Mouse (Mus musculus) lung, postnatal 0 days (tissue): ENCODE data around the gene Prss41. TPM values are rescaled to one million over a fixed set of nuclear protein-coding genes. Genes with fewer than 3 reads are reported as not detected.
"Not testable (repeated sequence)": the region's sequence is repeated elsewhere in the genome, so short reads cannot be mapped to it uniquely, and the experiment has no call there.

Experiments used
- ATAC-seq: fragments of 200-750 bp; cut with Nextera tagmentation; 2 replicates; pipeline ENCODE4 v1.8.0; 2017; ENCODE audit warnings: moderate library complexity
- DNase-seq: peaks from one replicate; pipeline ENCODE4 v3.0.0-alpha.2; 2016; ENCODE audit warnings: low spot score
- H3K27ac ChIP-seq: fragments of 300-500 bp; sonication (generic); 2 replicates; pipeline ENCODE4 v1.5.1; 2014; ENCODE audit warnings: antibody characterized with exemption, mild to moderate bottlenecking, low read length, mixed read lengths
- H3K27me3 ChIP-seq: fragments of 300-500 bp; sonication (generic); replicated peaks from 2 replicates; pipeline ENCODE4 v1.6.1; 2014; ENCODE audit warnings: low read length, mixed read lengths; ENCODE audit not compliant: insufficient read depth
- H3K36me3 ChIP-seq: fragments of 300-500 bp; sonication (generic); 2 replicates; pipeline ENCODE4 v1.6.1; 2014; ENCODE audit warnings: low read length, mixed read lengths; ENCODE audit not compliant: insufficient read depth
- H3K4me1 ChIP-seq: fragments of 300-500 bp; sonication (generic); 2 replicates; pipeline ENCODE4 v1.6.1; 2014; ENCODE audit warnings: antibody characterized with exemption, low read depth, low read length, mixed read lengths; ENCODE audit not compliant: insufficient read depth
- H3K4me2 ChIP-seq: fragments of 300-500 bp; sonication (generic); replicated peaks from 2 replicates; pipeline ENCODE4 v1.6.1; 2014; ENCODE audit warnings: low read depth, mild to moderate bottlenecking, low read length, moderate library complexity, mixed read lengths
- H3K4me3 ChIP-seq: fragments of 300-500 bp; sonication (generic); 2 replicates; pipeline ENCODE4 v1.5.1; 2014; ENCODE audit warnings: low read depth, low read length
- H3K9ac ChIP-seq: fragments of 300-500 bp; sonication (generic); replicated peaks from 2 replicates; pipeline ENCODE4 v1.6.1; 2014; ENCODE audit warnings: low read depth, mild to moderate bottlenecking
- H3K9me3 ChIP-seq: fragments of 300-500 bp; sonication (generic); 2 replicates; pipeline ENCODE4 v1.6.1; 2016; ENCODE audit warnings: low read length, mixed read lengths
- CTCF ChIP-seq: IDR thresholded peaks from 2 replicates; pipeline ENCODE4 v1.5.1; 2016; ENCODE audit warnings: antibody characterized with exemption, mild to moderate bottlenecking
- EP300 ChIP-seq: IDR thresholded peaks from 2 replicates; pipeline ENCODE4 v1.6.1; 2016; ENCODE audit warnings: antibody characterized with exemption, mild to moderate bottlenecking, control low read depth
- WGBS: fragments of 180-500 bp; shearing (Covaris S2); extraction: QIAGEN DNeasy Blood & Tissue Kit; methylation state at CpG from one replicate; pipeline ENCODE4 v1.1.7; 2014; 5-methylcytosine and 5-hydroxymethylcytosine counted together
- polyA plus RNA-seq: library from polyadenylated mRNA; unstranded; fragments of >200 nt; fragmentation: Nextera tagmentation; extraction: Ambion mirVana; gene quantifications from 2 replicates; pipeline ENCODE4 v1.2.1, GENCODE M21; 2015

Gene Prss41
- polyA plus RNA-seq, result 0.40 and 0.63 TPM in 2 replicates

GRCm38 (mm10) chr17:23843812-23844273 is at the start of gene Prss41, which contains the start of gene Prss32:
Gene Prss41 (minus strand): TSS chr17:23844172.
Gene Prss32 (plus strand): TSS chr17:23843855.
- Histone ChIP-seq H3K4me2 (peak within 1 kb of the TSS; percentile 12; the same call in 1 of the 2 replicates), H3K9me3 (no peaks in the 10 kb centered on the region), H3K4me1 (no peaks in the 10 kb centered on the region), H3K27me3 (no peaks in the 10 kb centered on the region), H3K27ac (no peak within 1 kb of the TSS), H3K36me3 (no peaks in the 10 kb centered on the region), H3K4me3 (no peak within 1 kb of the TSS), H3K9ac (no peak within 1 kb of the TSS)
- 15% methylated on average over 19 of the region's 19 CpGs for WGBS
- peak; percentile 66 for ATAC-seq
- TF ChIP-seq EP300 (no peak), CTCF (peak; percentile 74)
- peak; percentile 40 for DNase-seq

DNA sequence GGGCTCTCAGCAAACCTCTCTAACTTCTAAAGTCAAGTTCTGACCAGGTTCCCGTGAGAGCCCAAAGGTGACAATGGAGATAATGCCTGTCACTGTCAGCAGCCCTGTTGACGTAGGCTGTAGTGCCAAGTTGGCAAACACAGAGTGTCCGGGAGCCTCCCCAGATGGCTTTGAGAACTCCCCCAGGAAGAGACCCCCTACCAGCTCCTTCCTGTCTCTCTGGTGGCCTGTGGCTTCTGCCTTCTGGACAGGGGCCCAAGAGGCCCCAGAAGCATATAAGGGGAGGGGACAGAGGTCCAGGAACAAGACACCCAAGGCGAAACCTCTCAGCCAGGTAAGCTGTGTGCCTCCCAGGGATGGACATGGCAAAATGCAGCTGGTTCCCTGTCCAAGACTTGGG is 36.6 kb upstream of the Prss41 start, which contains the start of the genes Dcpp1 and Dcpp2:
Gene Dcpp1 (plus strand): TSS at position 301 of the 400 bp plus-strand sequence.
Gene Dcpp2 (plus strand): TSS at position 305 of the 400 bp plus-strand sequence.
- H3K36me3 ChIP-seq, ATAC-seq, H3K9ac ChIP-seq, H3K4me1 ChIP-seq, H3K9me3 ChIP-seq, H3K27ac ChIP-seq, H3K4me3 ChIP-seq, H3K4me2 ChIP-seq, DNase-seq, H3K27me3 ChIP-seq: not testable (repeated sequence)
- 36% methylated on average over 4 of the region's 4 CpGs for WGBS

- TF ChIP-seq EP300 (no peak), CTCF (no peak)
- Histone ChIP-seq H3K27me3 (no peaks in the 10 kb centered on the region), H3K9me3 (no peaks in the 10 kb centered on the region), H3K9ac (no peak overlapping the region), H3K4me3 (no peak overlapping the region), H3K27ac (no peak overlapping the region), H3K4me1 (no peaks in the 10 kb centered on the region), H3K36me3 (no peaks in the 10 kb centered on the region), H3K4me2 (no peak overlapping the region)
- 91% methylated on average over 2 of the region's 2 CpGs for WGBS
- no peak for ATAC-seq
- DNase-seq, result no peak
Measured at GRCm38 (mm10) chr17:23877166-23877565, 33.2 kb upstream of the Prss41 start.

- no peaks in the 10 kb centered on the region for H3K4me1 ChIP-seq
- H3K36me3 ChIP-seq, result no peaks in the 10 kb centered on the region
- ATAC-seq, result no peak
- no peak overlapping the region for H3K4me3 ChIP-seq
- H3K27me3 ChIP-seq, result no peaks in the 10 kb centered on the region
- no peak overlapping the region for H3K27ac ChIP-seq
- DNase-seq, result no peak
- no peak for TF ChIP-seq CTCF
- no peak for TF ChIP-seq EP300
- WGBS, result 35% methylated on average over 3 of the region's 3 CpGs
- no peaks in the 10 kb centered on the region for H3K9me3 ChIP-seq
- H3K9ac ChIP-seq, result no peak overlapping the region
- no peak overlapping the region for H3K4me2 ChIP-seq
Measured at GRCm38 (mm10) chr17:23876741-23877140, 32.8 kb upstream of the Prss41 start.

DNA sequence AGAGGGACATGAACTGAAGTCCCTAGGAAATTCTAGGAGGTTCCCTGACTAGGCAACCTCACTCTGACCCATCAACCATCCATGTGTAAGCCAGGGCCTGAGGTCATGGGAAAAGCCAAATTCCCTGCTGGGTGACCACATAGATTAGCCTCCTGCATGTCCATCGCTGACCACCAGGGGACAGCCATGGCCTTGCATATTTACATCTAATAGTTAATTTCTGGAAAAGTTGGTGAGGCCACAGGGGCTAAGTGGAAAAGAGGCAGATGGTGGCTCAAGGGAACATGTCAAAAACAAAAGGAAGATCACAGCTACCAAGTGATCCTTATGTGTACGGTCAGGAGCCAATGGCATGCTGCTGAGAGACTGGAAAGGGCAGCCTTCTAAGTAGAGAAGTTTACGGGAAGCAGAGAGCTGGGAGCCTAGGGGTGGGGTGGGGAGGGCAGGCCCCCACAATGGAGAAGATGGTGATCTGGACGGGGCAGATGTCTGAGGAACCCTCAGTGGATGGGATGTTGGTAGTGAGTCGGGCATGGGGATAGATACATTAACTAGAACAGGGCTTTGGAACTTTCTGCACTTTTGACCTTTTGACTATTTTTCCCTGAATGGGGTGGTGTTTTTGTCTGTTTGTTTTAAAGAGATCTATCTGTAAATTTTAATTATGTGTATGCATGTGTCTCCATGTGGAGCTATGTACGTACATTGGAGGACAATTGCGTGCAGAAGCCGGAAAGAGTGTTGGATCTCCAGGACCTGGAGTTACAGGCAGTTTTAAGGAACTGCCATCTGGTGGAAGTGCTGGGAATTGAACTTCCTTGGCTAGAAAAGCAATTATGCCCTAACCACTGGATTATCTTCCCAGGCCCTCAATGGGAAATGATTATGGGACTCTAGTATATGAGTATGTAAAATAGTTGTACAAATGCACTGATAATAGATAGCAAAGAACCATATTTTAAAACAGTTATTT is 30.2 kb upstream of the Prss41 start:
- DNase-seq (peak; percentile 76), ATAC-seq (peak; percentile 79)
- Histone ChIP-seq H3K4me2 (no peak overlapping the region), H3K9ac (no peak overlapping the region), H3K36me3 (no peaks in the 10 kb centered on the region), H3K27me3 (no peaks in the 10 kb centered on the region), H3K27ac (no peak overlapping the region), H3K4me3 (no peak overlapping the region), H3K4me1 (no peaks in the 10 kb centered on the region), H3K9me3 (no peaks in the 10 kb centered on the region)
- TF ChIP-seq CTCF (peak; percentile 98), EP300 (no peak)
- 29% methylated on average over 8 of the region's 8 CpGs for WGBS

GRCm38 (mm10) chr17:23868513-23868912 is 24.5 kb upstream of the Prss41 start:
- no peak for TF ChIP-seq EP300
- TF ChIP-seq CTCF, result no peak
- no peaks in the 10 kb centered on the region for H3K4me1 ChIP-seq

More at GRCm38 (mm10) chr17:23868513-23868912, 24.5 kb upstream of the Prss41 start:
- Histone ChIP-seq H3K27me3 (no peaks in the 10 kb centered on the region), H3K9ac (no peak overlapping the region), H3K4me3 (no peak overlapping the region), H3K4me2 (no peak overlapping the region), H3K27ac (no peak overlapping the region), H3K36me3 (no peaks in the 10 kb centered on the region), H3K9me3 (no peaks in the 10 kb centered on the region)
- DNase-seq (no peak), ATAC-seq (no peak)
- WGBS, result 78% methylated on average over 11 of the region's 11 CpGs
